Mouse (Mus musculus) liver (tissue): ENCODE results near the gene Cpm.

Source experiments
- DNase-seq: peaks from one replicate; pipeline ENCODE4 v3.0.0-alpha.2; 2020; ENCODE audit warnings: mixed read lengths

Gene Cpm

DNA sequence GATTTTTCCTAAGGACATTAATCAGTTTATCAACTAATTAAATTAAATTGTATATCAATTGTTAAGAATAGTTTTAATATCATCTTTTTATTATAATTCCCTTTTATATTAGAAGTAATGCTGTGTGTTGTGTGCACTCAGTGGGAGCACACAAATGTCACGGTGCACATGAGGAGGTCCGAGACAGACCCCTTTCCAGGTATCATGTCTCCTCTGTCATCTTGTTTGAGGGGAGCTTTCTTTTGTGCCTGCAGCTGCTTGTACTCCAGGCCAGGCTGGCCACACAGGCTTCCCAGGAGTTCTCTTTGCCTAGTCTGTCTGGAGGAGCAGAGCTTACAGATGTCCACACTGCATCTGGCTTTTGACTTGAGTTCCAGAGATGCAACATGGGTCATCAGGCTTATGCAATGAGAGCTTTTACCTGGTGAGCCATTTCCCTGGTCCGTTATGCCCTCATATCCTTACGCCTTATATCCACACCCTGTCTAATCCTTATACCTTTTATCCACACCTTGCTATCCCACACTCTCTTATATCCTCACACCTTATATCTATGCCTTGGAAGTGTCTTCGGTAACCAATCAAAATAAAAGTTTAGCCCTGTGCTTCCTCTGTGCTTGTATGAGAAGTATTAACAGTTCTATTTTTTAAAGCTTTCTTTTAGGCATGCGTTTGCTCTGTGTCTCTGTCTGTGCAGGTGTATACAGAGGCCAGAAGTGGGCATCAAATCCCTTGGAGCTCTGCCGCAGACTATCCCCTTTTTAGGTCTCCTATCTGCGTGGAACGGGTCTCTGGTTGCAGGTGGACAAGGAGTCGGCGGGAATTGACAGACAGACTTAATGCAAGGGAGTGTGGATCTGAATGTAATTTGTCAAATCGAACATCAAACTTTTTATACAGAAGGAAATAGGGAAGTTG lies 7.4 kb upstream of the Cpm start:
- DNase-seq = no peak

DNA sequence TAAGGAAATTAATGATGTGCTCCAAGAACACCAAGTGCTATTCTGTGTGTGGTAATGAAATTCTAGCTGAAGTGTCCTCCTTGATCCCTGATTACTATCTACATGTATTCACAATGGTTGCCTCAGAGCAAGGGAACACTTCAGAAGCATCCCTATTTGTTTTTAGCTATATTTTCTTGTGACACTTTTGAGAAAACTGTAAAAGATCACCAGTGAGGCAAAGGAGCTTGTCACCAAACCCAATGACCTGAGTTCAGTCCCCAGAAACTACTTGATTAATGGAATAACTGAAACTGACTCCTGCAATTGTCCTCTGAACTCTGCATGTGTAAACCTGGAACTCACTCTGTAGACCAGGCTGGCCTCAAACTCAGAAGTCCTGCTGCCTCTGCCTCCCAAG lies 5.9 kb upstream of the Cpm start:
- DNase-seq = no peak

DNA sequence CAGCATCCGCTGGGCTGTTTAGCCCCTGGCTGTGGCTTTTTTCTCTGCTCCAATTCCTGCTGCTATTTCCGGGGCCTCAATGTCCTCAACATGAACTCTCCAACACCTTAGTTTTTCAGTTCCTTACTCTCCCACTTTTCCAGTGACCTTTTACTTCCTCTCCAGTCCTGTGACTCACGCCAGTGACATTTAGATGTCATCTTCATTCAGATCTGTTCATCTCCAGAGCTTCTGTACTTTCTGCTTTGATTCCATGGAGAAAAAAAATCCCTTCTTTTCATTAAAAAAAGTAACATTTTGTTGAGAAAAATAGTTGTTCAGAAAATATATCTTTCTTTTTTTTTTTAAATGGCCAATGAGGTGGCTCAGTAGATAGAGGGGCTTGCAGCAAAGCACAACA lies 5.1 kb upstream of the Cpm start:
- no peak for DNase-seq

DNA sequence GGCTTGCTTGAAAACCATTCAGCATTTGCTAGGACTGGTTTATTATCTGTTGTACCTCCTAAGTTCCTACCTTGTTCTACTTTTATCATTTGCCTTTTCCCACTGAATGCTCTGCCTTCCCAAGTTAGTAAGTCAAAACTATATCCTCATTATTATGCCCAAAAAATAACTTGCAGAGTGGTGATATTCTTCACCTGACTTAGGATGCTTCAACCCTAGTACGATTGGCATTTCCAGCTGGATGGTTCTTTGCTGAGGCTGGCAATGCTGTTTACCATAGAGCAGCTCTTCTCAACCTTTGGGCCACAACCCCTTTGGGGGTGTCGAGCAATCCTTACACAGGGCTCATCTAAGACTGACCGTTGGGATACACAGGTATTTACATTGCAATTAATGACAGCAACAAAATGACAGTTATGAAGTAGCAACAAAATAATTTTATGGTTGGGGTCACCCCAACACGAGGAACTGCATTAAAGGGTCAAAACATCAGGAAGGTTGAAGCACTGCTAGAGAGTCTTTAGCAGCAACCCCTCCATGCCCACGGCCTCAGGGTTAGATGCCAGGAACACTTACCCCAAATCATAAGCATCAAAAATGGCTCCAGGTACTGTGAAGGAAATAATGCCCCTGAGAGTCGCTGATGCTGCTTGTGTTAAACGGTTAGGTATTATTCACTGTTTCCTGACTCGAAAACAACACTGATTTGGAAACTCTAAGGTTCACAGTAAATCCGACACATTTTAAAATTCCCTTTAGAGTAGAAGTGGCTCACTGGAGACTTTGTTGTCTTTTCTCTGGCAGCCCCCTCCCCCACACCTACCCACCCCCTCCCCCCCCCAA lies 4.4 kb upstream of the Cpm start:
- no peak for DNase-seq

DNA sequence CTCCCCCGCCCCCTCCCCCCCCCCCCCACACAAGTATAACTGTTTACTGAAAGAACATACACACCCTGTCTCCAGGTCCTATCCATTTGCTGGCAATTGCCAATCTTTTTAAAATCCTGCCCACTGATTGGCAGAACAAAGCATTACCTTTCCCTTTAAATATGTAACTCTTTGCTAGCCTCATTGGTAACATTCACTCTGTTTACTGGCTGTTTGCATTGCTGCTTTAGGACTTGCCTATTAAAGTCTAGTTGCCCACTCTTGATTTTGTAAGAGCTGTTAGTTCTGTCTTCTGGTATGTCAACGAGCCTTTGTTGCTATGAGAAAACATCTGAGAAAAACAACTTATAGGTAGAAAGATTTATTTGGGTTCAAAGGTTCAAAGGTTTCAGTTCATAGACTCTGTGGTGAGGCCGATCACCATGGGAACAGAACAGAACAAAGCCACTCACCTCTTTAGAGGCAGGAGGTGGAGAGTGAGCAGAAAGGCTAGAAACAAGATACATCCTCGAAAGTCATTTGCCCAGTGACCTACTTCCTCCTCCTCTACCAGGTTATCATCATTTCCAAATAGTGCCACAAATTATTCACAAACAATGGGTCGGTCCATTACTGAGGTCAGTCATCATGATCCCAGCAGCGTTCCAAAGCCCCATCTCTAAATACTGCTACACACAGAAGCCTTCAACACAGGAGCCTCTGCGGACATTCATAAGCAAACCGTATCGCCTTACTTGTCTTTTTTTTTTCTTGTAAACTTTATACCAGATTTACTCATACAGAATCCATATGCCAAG lies 3.6 kb upstream of the Cpm start:
- no peak for DNase-seq

DNA sequence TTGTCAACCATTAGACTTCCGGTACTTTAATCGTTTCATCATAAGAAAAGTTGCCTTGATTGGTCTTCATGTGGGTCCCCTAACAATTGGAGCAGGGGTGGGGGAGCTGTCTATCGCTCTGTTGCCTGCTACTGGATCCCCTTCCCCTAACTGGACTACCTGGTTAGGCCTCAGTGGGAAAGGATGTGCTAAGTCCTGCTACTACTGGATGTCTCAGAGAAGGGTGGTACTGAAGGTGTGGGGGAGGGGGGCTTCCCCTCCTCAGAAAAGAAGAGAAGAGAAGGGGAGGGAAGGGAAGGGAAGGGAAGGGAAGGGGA lies 3.0 kb upstream of the Cpm start:
- DNase-seq = no peak

DNA sequence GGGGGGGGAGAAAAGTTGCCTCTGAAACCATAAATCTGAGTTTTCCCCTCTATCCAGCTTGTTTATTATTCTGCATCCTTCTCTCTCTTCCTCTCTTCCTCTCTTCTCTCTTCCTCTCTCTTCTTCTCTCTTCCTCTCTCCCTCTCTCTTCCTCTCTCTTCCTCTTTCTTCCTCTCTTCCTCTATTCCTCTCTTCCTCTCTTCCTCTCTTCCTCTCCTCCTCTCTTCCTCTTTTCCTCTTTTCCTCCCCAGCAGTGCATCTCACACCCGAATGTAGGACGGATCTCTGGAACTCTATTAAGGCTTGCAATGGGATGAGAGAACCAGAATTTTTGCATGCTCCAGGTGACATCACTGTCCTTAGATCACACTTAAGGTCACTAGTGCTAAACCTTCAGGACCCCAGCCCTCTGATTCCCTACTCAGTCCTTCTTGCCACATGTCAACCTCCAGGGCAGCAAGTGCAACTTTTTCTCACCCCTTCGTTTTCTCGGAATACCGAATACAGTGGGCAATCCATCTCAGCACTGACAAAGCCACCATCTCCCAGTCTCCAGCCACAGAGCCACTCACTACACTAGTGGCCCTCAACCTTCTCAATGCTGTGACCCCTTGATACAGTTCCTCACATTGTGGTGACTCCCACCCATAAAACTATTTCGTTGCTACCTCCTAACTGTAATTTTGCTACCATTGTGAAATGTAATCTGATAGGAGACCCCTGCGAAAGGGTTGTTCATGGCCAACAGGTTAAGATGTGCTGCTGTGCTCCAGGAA lies 2.3 kb upstream of the Cpm start:
- no peak for DNase-seq

- DNase-seq = no peak
Observed at GRCm38 (mm10) chr10:117627616-117627930, 1.7 kb upstream of the Cpm start.

DNA sequence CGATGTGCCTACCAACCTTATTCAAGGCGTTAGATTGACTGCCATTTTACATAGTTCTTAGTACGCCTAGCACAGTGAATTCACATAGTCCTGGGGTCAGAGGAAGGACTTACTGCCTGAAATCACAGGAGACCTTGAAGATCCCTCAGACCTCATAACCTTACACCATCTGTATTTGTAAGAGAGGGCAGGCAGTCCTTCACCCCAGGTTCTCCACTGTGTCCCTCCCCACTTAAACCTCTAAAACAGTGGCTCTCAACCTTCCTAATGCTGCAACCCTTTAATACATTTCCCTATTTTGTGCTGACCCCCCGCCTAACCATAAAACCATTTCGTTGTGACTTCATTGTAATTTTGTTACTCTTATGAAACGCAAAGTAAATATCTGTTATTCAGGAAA lies 1.4 kb upstream of the Cpm start:
- DNase-seq = no peak

GRCm38 (mm10) chr10:117628363-117629168 lies 734 bp upstream of the Cpm start:
- no peak for DNase-seq

DNA sequence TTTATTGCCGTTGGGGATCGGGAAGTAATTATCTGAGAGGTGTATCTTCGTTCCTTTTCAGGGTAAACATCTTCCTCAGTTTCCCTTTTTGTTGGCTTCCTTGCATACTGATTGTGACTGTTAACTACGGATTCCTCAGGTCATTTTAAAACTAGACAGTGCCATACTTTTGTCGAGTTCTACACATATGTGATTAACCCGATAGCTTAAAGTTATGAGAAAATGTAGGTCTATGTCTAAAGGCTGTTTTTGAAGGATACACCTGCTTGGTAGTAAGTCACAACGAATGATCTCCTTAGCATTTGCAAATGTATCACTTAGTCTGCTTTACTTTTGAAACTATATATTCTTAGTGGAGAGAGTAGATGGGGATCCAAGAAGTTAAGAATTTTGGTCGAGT lies 876 bp downstream of the Cpm start:
- no peak for DNase-seq

DNA sequence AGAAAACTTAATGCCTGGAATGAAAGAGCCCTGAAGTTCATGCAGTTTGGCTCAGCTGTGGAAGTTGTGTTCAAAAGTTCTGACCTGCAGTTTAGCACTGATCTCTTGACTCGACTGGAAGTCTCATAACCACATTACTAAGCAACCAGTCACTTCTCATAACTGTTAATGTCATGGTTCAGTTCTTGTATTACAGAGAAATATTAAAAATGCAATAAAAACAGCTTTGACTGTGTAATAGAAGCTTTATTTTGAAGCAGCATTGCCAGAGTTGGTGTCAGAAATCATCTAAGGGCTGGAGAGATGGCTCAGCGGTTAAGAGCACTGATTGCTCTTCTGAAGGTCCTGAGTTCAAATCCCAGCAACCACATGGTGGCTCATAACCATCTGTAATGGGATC lies 1.5 kb downstream of the Cpm start:
- DNase-seq = no peak

DNA sequence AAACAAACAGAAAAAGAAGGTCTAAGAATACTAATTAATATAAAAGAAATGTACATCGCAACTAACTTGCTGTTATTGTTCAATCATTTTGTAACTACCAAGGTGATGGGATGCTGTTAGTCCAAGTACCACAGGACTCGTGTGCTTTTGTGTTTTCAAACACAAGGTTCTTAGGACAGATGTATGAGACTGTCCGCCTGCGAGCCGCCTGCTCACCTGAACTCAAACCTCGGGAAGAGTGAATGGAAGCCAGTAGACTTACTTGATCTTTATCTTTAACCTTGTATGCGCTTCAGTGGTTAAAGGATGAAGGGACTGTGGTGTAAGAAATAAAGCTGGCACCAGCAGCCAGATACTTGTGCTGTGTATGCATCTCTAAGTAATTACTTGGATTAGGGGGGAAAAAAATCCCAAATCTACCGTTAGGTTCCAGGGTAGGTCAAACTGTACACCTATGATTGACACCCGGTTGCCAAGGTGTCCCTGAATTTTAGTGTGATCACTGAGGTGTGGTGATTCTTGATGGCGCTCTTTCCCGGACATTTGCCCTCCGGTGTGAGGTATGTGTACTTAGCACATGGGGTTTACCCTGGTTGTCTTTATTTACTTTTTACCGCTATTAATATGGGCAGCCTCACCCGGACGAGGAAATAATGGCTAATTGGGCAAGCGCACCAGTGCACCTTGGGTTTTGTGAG lies 2.4 kb downstream of the Cpm start:
- DNase-seq = no peak

DNA sequence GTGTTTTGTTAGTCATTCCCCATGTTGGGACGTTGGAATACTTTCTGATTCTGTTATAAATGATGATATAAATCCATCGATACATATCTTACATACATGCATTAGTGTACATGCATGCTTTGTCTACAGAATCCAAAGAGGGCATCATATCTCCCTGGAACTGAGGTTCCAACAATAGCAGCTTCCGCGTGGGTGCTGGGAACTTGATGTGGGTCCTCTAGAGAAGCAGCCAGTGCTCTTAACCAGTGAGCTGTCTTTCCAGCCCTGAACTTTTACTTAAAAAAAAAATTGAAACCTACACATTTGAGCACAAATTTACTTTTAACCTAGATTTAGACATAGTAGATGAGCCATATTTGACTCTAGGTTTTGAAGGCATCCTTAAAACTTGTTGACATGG lies 3.1 kb downstream of the Cpm start:
- DNase-seq = no peak

GRCm38 (mm10) chr10:117633564-117634208 lies 4.4 kb downstream of the Cpm start:
- DNase-seq = no peak

DNA sequence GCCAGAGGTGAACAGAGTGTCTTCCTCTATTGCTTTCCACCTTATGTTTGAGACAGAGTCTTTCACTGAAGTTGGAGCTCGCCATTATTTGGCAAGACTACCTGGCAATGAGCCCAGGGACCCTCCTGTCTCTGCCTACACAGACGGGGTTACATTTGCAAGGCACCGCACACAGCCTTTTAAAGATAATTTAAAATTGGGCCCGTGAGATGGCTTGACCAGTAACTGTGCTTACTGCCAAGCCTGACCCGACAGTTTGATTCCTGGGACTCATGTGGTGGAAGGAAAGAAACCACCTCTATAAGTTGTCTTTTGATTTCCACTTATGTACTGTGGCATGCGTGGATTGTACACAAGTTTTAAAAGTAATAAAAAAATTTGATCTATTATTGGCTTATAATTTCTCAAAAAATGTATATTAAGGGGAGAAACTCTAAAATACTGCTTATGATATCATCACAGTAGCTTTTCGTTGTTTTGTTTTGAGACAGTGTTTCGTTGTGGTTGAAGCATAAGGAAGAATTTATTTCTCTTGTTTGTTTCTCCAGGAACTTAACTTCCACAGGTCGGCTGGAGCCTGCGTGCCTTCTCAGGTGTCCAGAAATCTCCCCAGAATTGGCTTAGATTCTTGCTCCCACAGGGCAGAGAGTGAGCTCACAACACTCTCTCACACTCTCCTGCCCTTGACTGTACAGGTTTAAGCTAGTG lies 5.2 kb downstream of the Cpm start:
- no peak for DNase-seq

GRCm38 (mm10) chr10:117635078-117635771 lies 5.9 kb downstream of the Cpm start:
- DNase-seq = no peak

DNA sequence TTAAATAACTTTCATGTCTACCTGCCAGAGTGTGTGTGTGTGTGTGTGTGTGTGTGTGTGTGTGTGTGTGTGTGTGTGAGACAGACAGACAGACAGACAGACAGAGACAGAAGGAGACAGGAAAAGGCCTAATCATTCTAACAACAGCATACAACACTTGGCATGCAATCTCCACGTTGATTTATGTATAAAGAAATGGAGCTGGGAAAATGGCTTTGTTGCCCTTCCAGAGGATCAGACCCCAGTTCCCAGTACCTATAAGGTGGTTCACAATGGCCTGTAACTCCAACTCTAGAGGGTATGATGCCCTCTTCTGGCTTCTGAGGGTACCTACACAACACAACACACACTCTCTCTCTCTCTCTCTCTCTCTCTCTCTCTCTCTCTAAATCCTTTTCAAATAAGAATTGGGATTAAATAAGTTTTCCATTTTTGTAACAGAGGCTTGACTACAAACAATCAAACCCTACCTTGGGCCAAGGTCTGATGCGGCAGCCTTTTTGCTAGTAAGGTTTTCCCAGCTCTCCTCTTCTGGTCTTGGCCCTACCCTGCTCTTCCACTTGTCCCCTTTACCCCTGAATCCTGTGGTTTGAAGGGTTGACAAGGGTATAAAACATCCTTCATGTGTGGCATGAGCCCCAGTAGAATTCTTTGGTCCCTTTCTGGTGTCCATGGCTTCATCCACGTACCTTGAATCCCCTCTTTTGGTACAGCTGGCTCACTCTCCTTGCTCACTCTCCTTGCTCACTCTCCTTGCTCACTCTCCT lies 6.7 kb downstream of the Cpm start:
- DNase-seq = no peak
